Mouse (Mus musculus): Measurements from ENCODE around the gene Pde11a.
"Not testable (repeated sequence)": the region's sequence is repeated elsewhere in the genome, so short reads cannot be mapped to it uniquely, and the experiment has no call there.

Pde11a gene

GRCm38 (mm10) chr2:75983847-75984246 lies 354.7 kb downstream of the Pde11a start:
- no peak for DNase-seq

GRCm38 (mm10) chr2:75983091-75983490 lies 355.5 kb downstream of the Pde11a start:
- no peak for DNase-seq

GRCm38 (mm10) chr2:75982626-75983025 lies 355.9 kb downstream of the Pde11a start:
- no peak for DNase-seq

- DNase-seq: peak; percentile 47 to 63
These were observed 357.0 kb downstream of the Pde11a start, which contains the start of gene Ttc30a1 for GRCm38 (mm10) chr2:75981440-75982081. TSS of gene Ttc30a1 (minus strand) at chr2:75981967.

- DNase-seq: not testable (repeated sequence)
These were observed 357.6 kb downstream of the Pde11a start for GRCm38 (mm10) chr2:75980933-75981439.

GRCm38 (mm10) chr2:75977752-75978368 lies 360.7 kb downstream of the Pde11a start, which contains the start of gene Ttc30a2:
TSS of gene Ttc30a2 (minus strand) at chr2:75978170.
- not testable (repeated sequence) for DNase-seq

- DNase-seq: not testable (repeated sequence)
These were observed 362.5 kb downstream of the Pde11a start for GRCm38 (mm10) chr2:75976070-75976469.

GRCm38 (mm10) chr2:75974131-75974530 lies 364.4 kb downstream of the Pde11a start:
- no peak for DNase-seq

GRCm38 (mm10) chr2:75964972-75965371 lies 373.6 kb downstream of the Pde11a start:
- peak in 1 of 2 experiments; percentile 21 for DNase-seq

- peak in 1 of 2 experiments; percentile 9 for DNase-seq
These were observed 374.1 kb downstream of the Pde11a start for GRCm38 (mm10) chr2:75964512-75964911.

GRCm38 (mm10) chr2:75964051-75964450 lies 374.5 kb downstream of the Pde11a start:
- no peak for DNase-seq

GRCm38 (mm10) chr2:75963211-75963840 lies 375.2 kb downstream of the Pde11a start:
- no peak for DNase-seq

GRCm38 (mm10) chr2:75960366-75961330 lies 377.9 kb downstream of the Pde11a start:
- no peak for DNase-seq

- DNase-seq: no peak
These were observed 378.7 kb downstream of the Pde11a start for GRCm38 (mm10) chr2:75959850-75960365.

- DNase-seq: no peak
These were observed 379.3 kb downstream of the Pde11a start for GRCm38 (mm10) chr2:75959183-75959849.

GRCm38 (mm10) chr2:75955709-75956108 lies 382.9 kb downstream of the Pde11a start:
- no peak for DNase-seq

GRCm38 (mm10) chr2:75953320-75953719 lies 385.3 kb downstream of the Pde11a start:
- no peak for DNase-seq

- no peak for DNase-seq
These were observed 387.9 kb downstream of the Pde11a start for GRCm38 (mm10) chr2:75950685-75951084.

Data from thymus, adult 18-20 months (tissue).